Mouse (Mus musculus) midbrain, embryonic 12.5 days (tissue): ENCODE results near the gene Col4a6. TPM values are rescaled to one million over a fixed set of nuclear protein-coding genes. Genes with fewer than 3 reads are reported as not detected.

ENCODE experiments used
- ATAC-seq: fragments of 200-750 bp; cut with Nextera tagmentation; 2 replicates; pipeline ENCODE4 v1.8.0; 2017; ENCODE audit warnings: low read depth, moderate TSS enrichment, moderate library complexity; ENCODE audit not compliant: low FRiP score
- H3K27ac ChIP-seq: fragments of 300-500 bp; sonication (generic); replicated peaks from 2 replicates; pipeline ENCODE4 v1.5.1; 2016; ENCODE audit warnings: mild to moderate bottlenecking
- H3K27me3 ChIP-seq: fragments of 300-500 bp; sonication (generic); 2 replicates; pipeline ENCODE4 v1.6.1; 2016; ENCODE audit warnings: mild to moderate bottlenecking
- H3K36me3 ChIP-seq: fragments of 300-500 bp; sonication (generic); 2 replicates; pipeline ENCODE4 v1.6.1; 2016
- H3K4me1 ChIP-seq: fragments of 300-500 bp; sonication (generic); 2 replicates; pipeline ENCODE4 v1.6.1; 2016
- H3K4me2 ChIP-seq: fragments of 300-500 bp; sonication (generic); replicated peaks from 2 replicates; pipeline ENCODE4 v1.6.1; 2016; ENCODE audit warnings: mild to moderate bottlenecking, moderate library complexity
- H3K4me3 ChIP-seq: fragments of 300-500 bp; sonication (generic); 2 replicates; pipeline ENCODE4 v1.5.1; 2016; ENCODE audit warnings: mild to moderate bottlenecking
- H3K9ac ChIP-seq: fragments of 300-500 bp; sonication (generic); replicated peaks from 2 replicates; pipeline ENCODE4 v1.6.1; 2016; ENCODE audit warnings: mild to moderate bottlenecking, moderate library complexity
- H3K9me3 ChIP-seq: fragments of 300-500 bp; sonication (generic); 2 replicates; pipeline ENCODE4 v1.6.1; 2016; ENCODE audit warnings: mild to moderate bottlenecking
- WGBS: fragments of 180-500 bp; shearing (Covaris S2); methylation state at CpG from one replicate; pipeline ENCODE4 v1.1.7; 2016; 5-methylcytosine and 5-hydroxymethylcytosine counted together
- polyA plus RNA-seq: library from polyadenylated mRNA; unstranded; fragments of >200 nt; fragmentation: Nextera tagmentation; extraction: Ambion mirVana; gene quantifications from 2 replicates; pipeline ENCODE4 v1.2.1, GENCODE M21; 2016

Gene Col4a6
- polyA plus RNA-seq, 1 experiment from 2014 or later: 2.4 TPM

GRCm38 (mm10) chrX:141149705-141150104 is 324.2 kb downstream of the Col4a6 start:
- Histone ChIP-seq H3K36me3 (no peaks in the 10 kb centered on the region), H3K27me3 (peaks cover 53% of the 10 kb centered on the region), H3K9ac (no peak overlapping the region), H3K27ac (no peak overlapping the region), H3K4me3 (no peak overlapping the region), H3K9me3 (no peaks in the 10 kb centered on the region), H3K4me1 (no peaks in the 10 kb centered on the region), H3K4me2 (no peak overlapping the region)
- 88% methylated on average over 1 of the region's 1 CpGs for WGBS
- ATAC-seq: no peak

Other genes with a start within 250 kb of the Col4a6 start
- 15.1 and 15.5 TPM in 2 replicates for gene Col4a5, start 1.3 kb upstream of the Col4a6 start, polyA plus RNA-seq